Mouse (Mus musculus): Measurements from ENCODE around the gene Ttc8. TPM values are rescaled to one million over a fixed set of nuclear protein-coding genes. Genes with fewer than 3 reads are reported as not detected.

Ttc8 gene
- polyA plus RNA-seq, 1 experiment from 2014 or later = 14.6 TPM

DNA sequence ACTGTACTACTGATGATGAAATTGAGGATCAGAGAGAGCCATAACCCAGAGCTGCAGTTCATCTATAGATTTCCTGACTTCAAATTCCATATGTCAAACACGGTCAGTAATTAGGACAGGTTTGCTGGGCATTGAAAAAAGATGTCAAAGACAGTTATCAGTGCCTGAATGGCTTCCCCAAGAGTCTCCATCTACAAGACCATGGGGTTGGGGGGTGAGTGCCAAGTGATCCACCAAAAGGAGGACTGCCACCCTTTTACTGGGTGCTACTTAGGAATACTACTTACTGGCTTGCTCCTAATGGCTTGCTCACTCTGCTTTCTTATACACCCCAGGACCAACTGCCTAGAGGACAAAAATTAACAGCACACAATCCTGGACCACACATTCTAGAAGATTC lies 88.4 kb downstream of the Ttc8 start:
- Histone ChIP-seq H3K4me3 (ENCODE audit: low read length) (no peak overlapping the region), H3K9ac (ENCODE audit: low read depth, low read length) (no peak overlapping the region), H3K36me3 (ENCODE audit: control insufficient read depth, insufficient read depth, low read length) (no peaks in the 10 kb centered on the region), H3K4me2 (ENCODE audit: low read depth, low read length) (no peak overlapping the region), H3K4me1 (ENCODE audit: control insufficient read depth, insufficient read depth, low read length) (no peaks in the 10 kb centered on the region), H3K9me3 (ENCODE audit: control insufficient read depth, low read length) (no peaks in the 10 kb centered on the region), H3K27ac (ENCODE audit: low read length) (no peak overlapping the region), H3K27me3 (replicated peaks; ENCODE audit: control insufficient read depth, insufficient read depth, low read length) (no peaks in the 10 kb centered on the region)
- no peak for ATAC-seq
- WGBS = 81% methylated on average over 1 of the region's 1 CpGs

DNA sequence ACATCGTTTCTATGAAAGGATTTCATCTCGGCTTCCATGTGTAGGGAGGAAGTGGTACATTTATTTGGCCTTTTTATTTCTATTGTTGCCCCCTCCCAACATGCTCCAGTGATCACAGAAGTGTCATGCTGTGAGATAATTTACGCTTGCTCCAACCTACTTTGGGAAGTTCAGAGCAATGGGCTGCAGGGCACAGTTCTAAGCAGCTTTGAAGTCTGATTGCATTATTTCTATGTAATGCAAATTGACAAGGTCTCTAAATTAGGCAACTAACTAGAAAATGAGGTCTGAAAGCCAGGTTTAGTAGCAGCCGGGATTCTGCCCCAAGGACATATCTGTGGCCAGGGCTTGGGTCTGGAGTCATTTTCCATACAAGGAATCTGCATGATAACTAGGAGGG lies 89.1 kb downstream of the Ttc8 start:
- Histone ChIP-seq H3K9ac (ENCODE audit: low read depth, low read length) (no peak overlapping the region), H3K4me2 (ENCODE audit: low read depth, low read length) (no peak overlapping the region), H3K27me3 (replicated peaks; ENCODE audit: control insufficient read depth, insufficient read depth, low read length) (no peaks in the 10 kb centered on the region), H3K9me3 (ENCODE audit: control insufficient read depth, low read length) (no peaks in the 10 kb centered on the region), H3K36me3 (ENCODE audit: control insufficient read depth, insufficient read depth, low read length) (no peaks in the 10 kb centered on the region), H3K4me3 (ENCODE audit: low read length) (no peak overlapping the region), H3K27ac (ENCODE audit: low read length) (no peak overlapping the region), H3K4me1 (ENCODE audit: control insufficient read depth, insufficient read depth, low read length) (no peaks in the 10 kb centered on the region)
- WGBS = 67% methylated on average over 4 of the region's 4 CpGs
- no peak for ATAC-seq

DNA sequence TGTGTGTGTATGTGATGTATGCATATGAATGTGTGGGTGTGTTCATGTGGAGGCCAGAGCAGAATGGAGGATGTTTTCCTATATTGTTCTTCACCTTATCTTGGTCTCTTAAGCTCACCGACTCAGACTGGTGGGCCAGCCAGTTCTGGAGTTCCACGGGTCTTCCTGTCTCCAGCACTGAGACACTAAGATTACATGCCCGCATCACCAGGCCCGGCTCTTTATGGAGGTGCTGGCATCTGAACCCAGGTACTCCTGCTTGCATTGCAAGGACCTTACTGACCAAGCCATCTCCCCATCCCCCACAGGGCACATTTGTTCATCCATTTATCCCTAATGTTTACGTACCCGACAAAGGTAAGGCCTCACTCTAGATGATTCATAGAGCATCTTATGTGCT lies 89.7 kb downstream of the Ttc8 start:
- Histone ChIP-seq H3K9me3 (ENCODE audit: control insufficient read depth, low read length) (no peaks in the 10 kb centered on the region), H3K36me3 (ENCODE audit: control insufficient read depth, insufficient read depth, low read length) (no peaks in the 10 kb centered on the region), H3K4me3 (ENCODE audit: low read length) (no peak overlapping the region), H3K27me3 (replicated peaks; ENCODE audit: control insufficient read depth, insufficient read depth, low read length) (no peaks in the 10 kb centered on the region), H3K9ac (ENCODE audit: low read depth, low read length) (no peak overlapping the region), H3K27ac (ENCODE audit: low read length) (no peak overlapping the region), H3K4me1 (ENCODE audit: control insufficient read depth, insufficient read depth, low read length) (no peaks in the 10 kb centered on the region), H3K4me2 (ENCODE audit: low read depth, low read length) (no peak overlapping the region)
- ATAC-seq = no peak
- 78% methylated on average over 6 of the region's 6 CpGs for WGBS

DNA sequence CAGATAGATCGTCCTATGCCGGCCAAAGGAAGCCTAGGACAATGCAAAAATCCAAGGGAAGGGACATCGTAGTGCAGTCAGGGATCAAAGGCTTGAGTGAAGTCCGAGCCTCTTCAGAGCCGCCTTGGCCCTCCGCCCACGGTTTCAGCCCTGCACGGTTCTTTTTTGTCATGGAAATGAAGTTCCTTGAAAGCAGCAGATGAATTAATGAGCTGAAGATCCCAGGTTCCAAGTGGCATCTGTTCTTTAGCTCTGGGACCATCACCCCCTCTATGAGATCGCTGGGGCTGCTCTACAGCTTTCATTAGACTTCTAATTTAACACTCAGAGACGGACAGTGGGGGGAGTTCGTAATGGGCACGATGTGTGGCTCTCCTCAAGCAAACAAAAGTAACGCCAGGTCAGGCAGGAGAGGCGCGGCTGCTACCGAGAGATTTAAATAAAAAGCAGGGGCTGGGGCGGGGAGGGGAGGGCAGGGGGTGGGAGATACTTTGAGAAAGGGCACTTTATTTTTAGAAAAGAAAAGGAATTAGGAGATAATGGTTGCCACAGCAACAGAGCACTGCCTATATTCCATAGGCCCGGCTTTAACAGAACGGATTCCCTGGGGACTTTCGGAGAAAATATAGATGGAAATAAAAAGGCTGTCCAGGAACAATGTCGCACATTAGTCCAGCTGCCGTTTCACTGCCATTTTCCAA lies 90.9 kb downstream of the Ttc8 start:
- no peak overlapping the region for H3K9ac ChIP-seq (ENCODE audit: low read depth, low read length)

DNA sequence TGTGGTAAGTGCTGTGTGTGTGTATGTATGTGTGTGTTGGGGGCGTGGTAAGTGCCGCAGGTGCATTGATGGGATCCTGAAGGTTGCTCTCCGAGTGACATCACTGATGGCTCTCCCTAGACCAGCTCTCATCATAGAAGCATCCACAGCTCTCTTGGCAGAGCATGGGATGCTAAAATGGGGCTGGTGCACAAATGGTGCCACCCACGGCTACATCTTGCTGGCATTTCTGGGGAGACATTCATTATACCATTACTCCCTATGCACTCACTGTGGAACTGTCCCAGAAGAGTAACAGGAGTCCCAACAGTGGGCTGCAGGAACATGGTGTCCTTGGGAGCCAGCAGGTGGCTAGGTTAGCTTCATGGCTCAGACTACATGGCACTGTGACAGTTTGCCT lies 95.5 kb downstream of the Ttc8 start:
- no peaks in the 10 kb centered on the region for H3K9me3 ChIP-seq (ENCODE audit: control insufficient read depth, low read length)
- WGBS = 85% methylated on average over 4 of the region's 4 CpGs
- H3K9ac ChIP-seq (ENCODE audit: low read depth, low read length) = no peak overlapping the region

More for the DNA sequence above, 90.9 kb downstream of the Ttc8 start:
- H3K27ac ChIP-seq (ENCODE audit: low read length) = no peak overlapping the region
- no peaks in the 10 kb centered on the region for H3K4me1 ChIP-seq (ENCODE audit: control insufficient read depth, insufficient read depth, low read length)
- H3K4me2 ChIP-seq (ENCODE audit: low read depth, low read length) = no peak overlapping the region
- no peaks in the 10 kb centered on the region for H3K36me3 ChIP-seq (ENCODE audit: control insufficient read depth, insufficient read depth, low read length)
- no peak overlapping the region for H3K4me3 ChIP-seq (ENCODE audit: low read length)
- WGBS = 20% methylated on average over 22 of the region's 22 CpGs
- no peak for ATAC-seq
- H3K9me3 ChIP-seq (ENCODE audit: control insufficient read depth, low read length) = no peaks in the 10 kb centered on the region
- H3K27me3 ChIP-seq (replicated peaks; ENCODE audit: control insufficient read depth, insufficient read depth, low read length) = no peaks in the 10 kb centered on the region

DNA sequence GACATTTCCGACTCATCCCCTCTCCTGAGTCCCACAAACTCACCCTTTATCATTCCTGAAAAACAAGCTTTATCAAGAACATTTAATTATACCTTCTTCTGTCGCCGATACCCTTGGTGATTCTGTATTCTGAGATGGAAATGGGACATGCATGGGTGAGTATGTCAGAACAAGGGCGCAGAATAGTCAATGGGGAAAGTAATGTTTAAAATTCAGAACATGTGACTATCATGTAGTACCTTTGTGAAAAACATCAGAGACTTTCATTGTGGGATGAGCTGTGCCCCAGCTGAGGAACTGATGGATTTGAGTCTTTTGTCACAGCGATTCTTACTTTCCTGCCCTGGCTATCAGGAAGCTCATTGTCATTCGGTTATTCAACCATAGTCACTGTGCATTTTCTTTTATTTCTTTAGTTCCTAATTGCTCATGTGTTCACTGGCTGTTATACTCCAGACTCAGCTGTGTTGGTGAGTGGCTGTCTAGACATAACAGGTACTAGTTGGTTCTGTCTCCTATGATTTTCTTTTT lies 104.1 kb downstream of the Ttc8 start:
- 90% methylated on average over 6 of the region's 6 CpGs for whole genome bisulfite sequencing
- no peak overlapping the region for H3K9ac ChIP-seq (ENCODE audit: low read depth, low read length)
- H3K27me3 ChIP-seq (replicated peaks; ENCODE audit: control insufficient read depth, insufficient read depth, low read length) = no peaks in the 10 kb centered on the region
- no peak overlapping the region for H3K4me2 ChIP-seq (ENCODE audit: low read depth, low read length)
- no peak overlapping the region for H3K4me3 ChIP-seq (ENCODE audit: low read length)
- no peaks in the 10 kb centered on the region for H3K9me3 ChIP-seq (ENCODE audit: control insufficient read depth, low read length)
- H3K27ac ChIP-seq (ENCODE audit: low read length) = no peak overlapping the region
- no peaks in the 10 kb centered on the region for H3K36me3 ChIP-seq (ENCODE audit: control insufficient read depth, insufficient read depth, low read length)
- no peaks in the 10 kb centered on the region for H3K4me1 ChIP-seq (ENCODE audit: control insufficient read depth, insufficient read depth, low read length)
- ATAC-seq = no peak

More for the DNA sequence above, 95.5 kb downstream of the Ttc8 start:
- ATAC-seq = no peak
- Histone ChIP-seq H3K4me3 (ENCODE audit: low read length) (no peak overlapping the region), H3K4me2 (ENCODE audit: low read depth, low read length) (no peak overlapping the region), H3K27ac (ENCODE audit: low read length) (no peak overlapping the region), H3K27me3 (replicated peaks; ENCODE audit: control insufficient read depth, insufficient read depth, low read length) (no peaks in the 10 kb centered on the region), H3K4me1 (ENCODE audit: control insufficient read depth, insufficient read depth, low read length) (no peaks in the 10 kb centered on the region), H3K36me3 (ENCODE audit: control insufficient read depth, insufficient read depth, low read length) (no peaks in the 10 kb centered on the region)

DNA sequence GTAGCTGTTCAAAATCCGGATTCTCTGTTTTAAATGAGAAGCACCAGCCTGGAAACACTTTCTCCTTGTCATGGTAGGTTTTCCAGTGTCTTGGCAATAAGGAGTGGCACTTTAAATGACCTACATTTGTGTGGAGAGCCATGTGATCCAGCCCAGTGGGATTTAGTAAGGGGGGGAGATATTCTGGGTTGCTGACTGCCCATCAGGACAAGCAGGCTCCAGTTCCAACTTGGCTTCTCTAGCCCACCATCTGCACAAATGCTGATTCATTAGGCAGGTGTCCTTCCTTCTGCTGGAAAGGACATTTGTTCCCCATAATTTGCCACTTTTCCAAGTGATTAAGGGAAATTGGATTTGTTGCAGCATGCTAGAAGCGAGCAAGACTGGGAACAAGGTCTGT lies 105.9 kb downstream of the Ttc8 start:
- no peak overlapping the region for H3K4me3 ChIP-seq (ENCODE audit: low read length)
- H3K9me3 ChIP-seq (ENCODE audit: control insufficient read depth, low read length) = no peaks in the 10 kb centered on the region
- 83% methylated on average over 2 of the region's 2 CpGs for WGBS
- H3K27me3 ChIP-seq (replicated peaks; ENCODE audit: control insufficient read depth, insufficient read depth, low read length) = no peaks in the 10 kb centered on the region
- no peak overlapping the region for H3K27ac ChIP-seq (ENCODE audit: low read length)
- no peak overlapping the region for H3K9ac ChIP-seq (ENCODE audit: low read depth, low read length)
- no peaks in the 10 kb centered on the region for H3K4me1 ChIP-seq (ENCODE audit: control insufficient read depth, insufficient read depth, low read length)
- no peak for ATAC-seq
- H3K4me2 ChIP-seq (ENCODE audit: low read depth, low read length) = no peak overlapping the region
- no peaks in the 10 kb centered on the region for H3K36me3 ChIP-seq (ENCODE audit: control insufficient read depth, insufficient read depth, low read length)

DNA sequence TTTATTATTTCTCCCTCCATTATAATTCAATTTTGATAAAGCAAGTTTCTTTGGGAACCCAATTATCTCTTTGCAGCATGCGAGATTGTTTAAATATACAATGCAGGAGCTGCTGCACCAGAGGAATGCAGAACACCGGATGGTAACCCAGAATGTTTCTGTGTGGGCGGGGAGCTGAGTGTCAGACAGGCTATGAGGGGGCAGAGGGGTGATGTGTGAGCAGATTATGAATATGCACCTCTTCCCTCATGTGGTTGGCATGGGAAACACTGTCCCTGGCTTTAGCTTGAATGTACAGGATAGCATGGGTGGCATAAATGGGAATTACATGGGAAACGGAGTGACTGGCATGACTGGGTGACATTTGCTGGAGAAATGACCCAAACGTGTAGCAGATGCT lies 108.3 kb downstream of the Ttc8 start:
- H3K27me3 ChIP-seq (replicated peaks; ENCODE audit: control insufficient read depth, insufficient read depth, low read length) = no peaks in the 10 kb centered on the region
- no peak overlapping the region for H3K9ac ChIP-seq (ENCODE audit: low read depth, low read length)

DNA sequence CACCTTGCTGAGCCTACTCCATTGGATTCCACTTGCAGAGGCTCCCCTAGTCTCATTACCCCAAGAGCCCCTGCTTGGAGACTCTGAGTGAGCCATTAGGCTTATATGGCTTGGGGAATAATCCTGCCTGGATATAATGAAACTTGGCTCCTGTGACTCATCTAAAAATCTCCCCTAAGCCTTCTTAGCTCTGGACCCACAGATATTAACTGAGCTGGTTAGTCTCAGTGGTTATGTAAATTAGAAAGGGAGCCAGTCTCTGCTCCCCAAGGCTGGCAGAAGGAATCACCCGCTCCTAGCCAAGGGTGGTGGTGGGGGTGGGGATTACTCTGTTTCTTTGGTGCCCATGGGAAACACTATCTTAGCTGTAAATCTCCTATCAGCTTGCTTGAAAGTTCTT lies 109.6 kb downstream of the Ttc8 start:
- no peaks in the 10 kb centered on the region for H3K4me1 ChIP-seq (ENCODE audit: control insufficient read depth, insufficient read depth, low read length)

More for the DNA sequence above, 108.3 kb downstream of the Ttc8 start:
- ATAC-seq = no peak
- Histone ChIP-seq H3K4me1 (ENCODE audit: control insufficient read depth, insufficient read depth, low read length) (no peaks in the 10 kb centered on the region), H3K4me2 (ENCODE audit: low read depth, low read length) (no peak overlapping the region), H3K36me3 (ENCODE audit: control insufficient read depth, insufficient read depth, low read length) (no peaks in the 10 kb centered on the region), H3K9me3 (ENCODE audit: control insufficient read depth, low read length) (no peaks in the 10 kb centered on the region), H3K4me3 (ENCODE audit: low read length) (no peak overlapping the region), H3K27ac (ENCODE audit: low read length) (no peak overlapping the region)
- WGBS = 44% methylated on average over 5 of the region's 5 CpGs

More for the DNA sequence above, 109.6 kb downstream of the Ttc8 start:
- WGBS = 47% methylated on average over 1 of the region's 1 CpGs
- no peak overlapping the region for H3K27ac ChIP-seq (ENCODE audit: low read length)
- H3K27me3 ChIP-seq (replicated peaks; ENCODE audit: control insufficient read depth, insufficient read depth, low read length) = no peaks in the 10 kb centered on the region
- no peak for ATAC-seq
- H3K9me3 ChIP-seq (ENCODE audit: control insufficient read depth, low read length) = no peaks in the 10 kb centered on the region
- no peak overlapping the region for H3K4me2 ChIP-seq (ENCODE audit: low read depth, low read length)
- no peak overlapping the region for H3K9ac ChIP-seq (ENCODE audit: low read depth, low read length)
- no peak overlapping the region for H3K4me3 ChIP-seq (ENCODE audit: low read length)
- H3K36me3 ChIP-seq (ENCODE audit: control insufficient read depth, insufficient read depth, low read length) = no peaks in the 10 kb centered on the region
